Mouse (Mus musculus): Measurements from ENCODE around the gene Tomm6. TPM values are rescaled to one million over a fixed set of nuclear protein-coding genes. Genes with fewer than 3 reads are reported as not detected.

Tomm6 gene
- polyA plus RNA-seq, 1 experiment: 93.7 TPM

GRCm38 (mm10) chr17:47721183-47721582 lies 33.0 kb upstream of the Tomm6 start:
- H3K27ac ChIP-seq (ENCODE audit: control insufficient read depth, insufficient read depth, low read depth, low read length): no peak overlapping the region
- 0 out of 2 replicates have a peak, but pooled peaks cover 2% of the 10 kb centered on the region for H3K4me1 ChIP-seq (ENCODE audit: control insufficient read depth, insufficient read depth, low read length)
- H3K4me3 ChIP-seq (ENCODE audit: control insufficient read depth, low read depth, low read length): no peak overlapping the region
- H3K36me3 ChIP-seq (ENCODE audit: control insufficient read depth, insufficient read depth, low read length): no peaks in the 10 kb centered on the region
- no peak for TF ChIP-seq CTCF (IDR thresholded peaks at IDR 0.05; ENCODE audit: control insufficient read depth, insufficient read depth, insufficient replicate concordance, low read depth, low read length)
- TF ChIP-seq POLR2A (IDR thresholded peaks at IDR 0.05; ENCODE audit: control insufficient read depth, low read depth, low read length): no peak
- H3K27me3 ChIP-seq (ENCODE audit: control insufficient read depth, insufficient read depth, low read length): no peaks in the 10 kb centered on the region

GRCm38 (mm10) chr17:47715037-47715436 lies 26.9 kb upstream of the Tomm6 start:
- Histone ChIP-seq H3K36me3 (ENCODE audit: control insufficient read depth, insufficient read depth, low read length) (no peaks in the 10 kb centered on the region), H3K4me1 (ENCODE audit: control insufficient read depth, insufficient read depth, low read length) (no peaks in the 10 kb centered on the region; the same call in 1 of the 2 replicates), H3K4me3 (ENCODE audit: control insufficient read depth, low read depth, low read length) (no peak overlapping the region), H3K27me3 (ENCODE audit: control insufficient read depth, insufficient read depth, low read length) (no peaks in the 10 kb centered on the region), H3K27ac (ENCODE audit: control insufficient read depth, insufficient read depth, low read depth, low read length) (no peak overlapping the region)
- no peak for TF ChIP-seq CTCF (IDR thresholded peaks at IDR 0.05; ENCODE audit: control insufficient read depth, insufficient read depth, insufficient replicate concordance, low read depth, low read length)
- TF ChIP-seq POLR2A (IDR thresholded peaks at IDR 0.05; ENCODE audit: control insufficient read depth, low read depth, low read length): no peak

GRCm38 (mm10) chr17:47712889-47713571 lies 24.8 kb upstream of the Tomm6 start:
- H3K4me3 ChIP-seq (ENCODE audit: control insufficient read depth, low read depth, low read length): no peak overlapping the region
- no peaks in the 10 kb centered on the region for H3K36me3 ChIP-seq (ENCODE audit: control insufficient read depth, insufficient read depth, low read length)
- no peaks in the 10 kb centered on the region; the same call in 1 of the 2 replicates for H3K4me1 ChIP-seq (ENCODE audit: control insufficient read depth, insufficient read depth, low read length)
- H3K27me3 ChIP-seq (ENCODE audit: control insufficient read depth, insufficient read depth, low read length): no peaks in the 10 kb centered on the region
- no peak overlapping the region for H3K27ac ChIP-seq (ENCODE audit: control insufficient read depth, insufficient read depth, low read depth, low read length)
- no peak for TF ChIP-seq CTCF (IDR thresholded peaks at IDR 0.05; ENCODE audit: control insufficient read depth, insufficient read depth, insufficient replicate concordance, low read depth, low read length)
- no peak for TF ChIP-seq POLR2A (IDR thresholded peaks at IDR 0.05; ENCODE audit: control insufficient read depth, low read depth, low read length)

- H3K27me3 ChIP-seq (ENCODE audit: control insufficient read depth, insufficient read depth, low read length): no peaks in the 10 kb centered on the region
- no peak overlapping the region for H3K4me3 ChIP-seq (ENCODE audit: control insufficient read depth, low read depth, low read length)
- no peaks in the 10 kb centered on the region; the same call in 1 of the 2 replicates for H3K4me1 ChIP-seq (ENCODE audit: control insufficient read depth, insufficient read depth, low read length)
- TF ChIP-seq CTCF (IDR thresholded peaks at IDR 0.05; ENCODE audit: control insufficient read depth, insufficient read depth, insufficient replicate concordance, low read depth, low read length) (no peak), POLR2A (IDR thresholded peaks at IDR 0.05; ENCODE audit: control insufficient read depth, low read depth, low read length) (no peak)
- H3K27ac ChIP-seq (ENCODE audit: control insufficient read depth, insufficient read depth, low read depth, low read length): no peak overlapping the region
- H3K36me3 ChIP-seq (ENCODE audit: control insufficient read depth, insufficient read depth, low read length): no peaks in the 10 kb centered on the region
Measured at GRCm38 (mm10) chr17:47711883-47712282, 23.7 kb upstream of the Tomm6 start.

- H3K36me3 ChIP-seq (ENCODE audit: control insufficient read depth, insufficient read depth, low read length): no peaks in the 10 kb centered on the region
- H3K27me3 ChIP-seq (ENCODE audit: control insufficient read depth, insufficient read depth, low read length): no peaks in the 10 kb centered on the region
- no peak for TF ChIP-seq POLR2A (IDR thresholded peaks at IDR 0.05; ENCODE audit: control insufficient read depth, low read depth, low read length)
- TF ChIP-seq CTCF (IDR thresholded peaks at IDR 0.05; ENCODE audit: control insufficient read depth, insufficient read depth, insufficient replicate concordance, low read depth, low read length): no peak
- H3K27ac ChIP-seq (ENCODE audit: control insufficient read depth, insufficient read depth, low read depth, low read length): no peak overlapping the region
- H3K4me1 ChIP-seq (ENCODE audit: control insufficient read depth, insufficient read depth, low read length): no peaks in the 10 kb centered on the region; the same call in 1 of the 2 replicates
- no peak overlapping the region for H3K4me3 ChIP-seq (ENCODE audit: control insufficient read depth, low read depth, low read length)
Measured at GRCm38 (mm10) chr17:47710036-47710435, 21.9 kb upstream of the Tomm6 start.

- Histone ChIP-seq H3K27me3 (ENCODE audit: control insufficient read depth, insufficient read depth, low read length) (no peaks in the 10 kb centered on the region), H3K4me1 (ENCODE audit: control insufficient read depth, insufficient read depth, low read length) (no peaks in the 10 kb centered on the region; the same call in 1 of the 2 replicates), H3K36me3 (ENCODE audit: control insufficient read depth, insufficient read depth, low read length) (no peaks in the 10 kb centered on the region), H3K4me3 (ENCODE audit: control insufficient read depth, low read depth, low read length) (no peak overlapping the region), H3K27ac (ENCODE audit: control insufficient read depth, insufficient read depth, low read depth, low read length) (no peak overlapping the region)
- TF ChIP-seq POLR2A (IDR thresholded peaks at IDR 0.05; ENCODE audit: control insufficient read depth, low read depth, low read length) (no peak), CTCF (IDR thresholded peaks at IDR 0.05; ENCODE audit: control insufficient read depth, insufficient read depth, insufficient replicate concordance, low read depth, low read length) (no peak)
Measured at GRCm38 (mm10) chr17:47708972-47709371, 20.8 kb upstream of the Tomm6 start.

GRCm38 (mm10) chr17:47707961-47708360 lies 19.8 kb upstream of the Tomm6 start:
- H3K4me1 ChIP-seq (ENCODE audit: control insufficient read depth, insufficient read depth, low read length): peaks cover 5% of the 10 kb centered on the region
- TF ChIP-seq POLR2A (IDR thresholded peaks at IDR 0.05; ENCODE audit: control insufficient read depth, low read depth, low read length): no peak
- TF ChIP-seq CTCF (IDR thresholded peaks at IDR 0.05; ENCODE audit: control insufficient read depth, insufficient read depth, insufficient replicate concordance, low read depth, low read length): no peak
- no peaks in the 10 kb centered on the region for H3K27me3 ChIP-seq (ENCODE audit: control insufficient read depth, insufficient read depth, low read length)
- H3K36me3 ChIP-seq (ENCODE audit: control insufficient read depth, insufficient read depth, low read length): no peaks in the 10 kb centered on the region
- H3K4me3 ChIP-seq (ENCODE audit: control insufficient read depth, low read depth, low read length): no peak overlapping the region
- no peak overlapping the region for H3K27ac ChIP-seq (ENCODE audit: control insufficient read depth, insufficient read depth, low read depth, low read length)
